Mouse (Mus musculus) liver, adult 10 weeks (tissue): ENCODE data around the gene Olfr160. TPM values are rescaled to one million over a fixed set of nuclear protein-coding genes. Genes with fewer than 3 reads are reported as not detected.

Source experiments
- polyA plus RNA-seq: library from polyadenylated mRNA; stranded (reverse); fragments of 350-450 nt; fragmentation: Illumina TruSeq; extraction: RNeasy Lipid Tissue Mini Kit (QIAGEN cat#74804); gene quantifications from one replicate; pipeline ENCODE4 v1.2.3, GENCODE M21; 2014; ENCODE audit warnings: low read depth, low replicate concordance

Olfr160 gene
- polyA plus RNA-seq: not detected

DNA sequence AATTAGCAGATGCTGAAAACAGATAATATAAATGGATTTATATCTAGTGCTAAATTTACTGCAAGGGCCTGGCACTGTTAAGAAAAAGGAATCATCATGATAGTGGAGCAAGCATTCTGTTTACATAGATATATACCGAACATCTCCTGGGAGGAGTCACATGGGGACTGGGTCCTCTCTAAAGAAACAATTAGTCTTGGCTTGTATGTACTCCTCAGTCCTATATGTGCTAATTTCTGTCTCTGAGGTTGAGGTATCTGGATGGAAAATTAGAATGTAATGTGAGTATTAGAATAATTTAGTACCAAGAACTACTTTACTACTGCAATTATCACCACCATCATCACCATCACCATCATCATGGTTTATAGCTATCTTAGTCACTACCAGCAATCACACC, at the start of gene Olfr160:
Gene Olfr160 (minus strand): TSS at position 101 of the 400 bp plus-strand sequence.

DNA sequence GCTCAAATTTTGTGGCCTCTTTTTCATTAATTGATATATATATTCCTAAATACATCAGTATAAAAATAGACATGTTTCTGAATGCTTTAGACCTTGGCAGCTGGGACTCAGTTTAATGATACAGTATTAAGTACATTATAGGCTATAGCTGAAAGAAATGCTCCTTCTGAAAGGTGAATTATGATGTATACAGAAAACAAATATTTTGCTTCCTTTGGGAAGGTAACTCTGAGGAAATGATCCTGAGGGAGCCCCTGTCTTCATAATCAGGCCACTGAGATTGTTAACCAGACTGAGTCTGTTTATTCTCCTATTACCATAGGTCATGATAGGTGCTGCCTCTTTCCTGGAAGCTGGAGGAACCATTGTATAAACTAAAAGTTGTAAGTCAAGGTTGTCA, 28.8 kb upstream of the Olfr160 start, which contains the start of gene Olfr874:
Gene Olfr874 (plus strand): TSS at position 301 of the 400 bp plus-strand sequence.

DNA sequence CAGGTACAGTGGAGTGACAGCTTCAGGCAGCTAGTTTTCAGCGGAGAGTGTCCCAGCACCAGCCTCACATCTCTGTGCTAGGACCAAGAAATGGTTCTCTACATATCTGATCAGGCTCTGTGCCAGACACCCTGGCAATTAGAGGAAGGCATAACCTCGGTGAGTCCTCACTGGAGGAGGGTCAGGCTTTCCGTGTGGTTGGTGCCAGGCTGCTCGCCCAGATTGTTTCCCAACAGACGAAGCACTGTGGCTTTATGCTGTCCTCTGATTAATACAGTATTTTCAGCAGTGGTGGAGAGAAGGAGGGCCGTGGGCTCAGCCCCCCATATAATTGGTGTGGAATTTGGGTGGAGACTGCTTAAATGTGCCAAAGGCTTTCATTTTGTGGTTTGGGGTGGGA, 46.9 kb downstream of the Olfr160 start, which contains the start of gene Panx3:
Gene Panx3 (minus strand): TSS at position 121 of the 400 bp plus-strand sequence.

Other genes starting within 250 kb of the Olfr160 start
- 17.9 TPM for gene Msantd2, start 226.9 kb downstream of the Olfr160 start, polyA plus RNA-seq
- gene Esam, start 188.2 kb downstream of the Olfr160 start, polyA plus RNA-seq: 3.6 TPM
- 0.79 TPM for gene Vsig2, start 177.0 kb downstream of the Olfr160 start, polyA plus RNA-seq
- gene Nrgn, start 163.3 kb downstream of the Olfr160 start, polyA plus RNA-seq: not detected
- 36.3 TPM for gene Siae, start 160.6 kb downstream of the Olfr160 start, polyA plus RNA-seq
- gene Spa17, start 102.5 kb downstream of the Olfr160 start, polyA plus RNA-seq: 1.6 TPM
- 15.2 TPM for gene Tbrg1, start 58.9 kb downstream of the Olfr160 start, polyA plus RNA-seq
- gene Panx3, start 47.0 kb downstream of the Olfr160 start, polyA plus RNA-seq: not detected
- gene Olfr874, start 28.9 kb upstream of the Olfr160 start, polyA plus RNA-seq: not detected
- not detected for gene Olfr875, start 55.6 kb upstream of the Olfr160 start, polyA plus RNA-seq
- gene Olfr876, start 86.8 kb upstream of the Olfr160 start, polyA plus RNA-seq: not detected
- gene Olfr877, start 138.0 kb upstream of the Olfr160 start, polyA plus RNA-seq: not detected
- gene Olfr145, start 180.5 kb upstream of the Olfr160 start, polyA plus RNA-seq: not detected
- gene Olfr878, start 201.6 kb upstream of the Olfr160 start, polyA plus RNA-seq: not detected